Mouse (Mus musculus): ENCODE measurements at regions not wholly inside any gene's neighbourhood (a gene's known extent, or its start where the extent isn't known, plus 50 kb on each side); places are given as distances from the start of the nearest gene placed in this dataset.

DNA sequence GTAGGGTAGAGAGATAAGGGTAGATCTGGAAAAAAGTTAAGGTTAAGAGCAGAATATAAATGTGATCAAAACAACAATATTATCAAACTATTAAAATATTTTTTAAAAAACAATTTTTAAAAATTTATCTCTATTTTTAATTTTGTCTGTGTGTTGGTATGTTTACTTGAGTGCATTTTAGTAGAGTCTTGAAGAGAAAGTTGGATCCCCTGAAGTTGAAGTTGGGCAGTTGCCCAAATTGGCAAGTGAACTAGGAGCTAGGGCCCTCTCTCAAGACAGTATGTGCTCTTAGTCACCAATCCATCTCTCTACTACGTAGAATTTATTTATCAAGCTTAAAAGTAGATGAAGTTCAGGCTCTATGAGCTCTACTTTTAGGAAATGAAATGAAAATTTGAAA lies 59.9 kb downstream of the Adamts1 start:
- DNase-seq: no peak

DNA sequence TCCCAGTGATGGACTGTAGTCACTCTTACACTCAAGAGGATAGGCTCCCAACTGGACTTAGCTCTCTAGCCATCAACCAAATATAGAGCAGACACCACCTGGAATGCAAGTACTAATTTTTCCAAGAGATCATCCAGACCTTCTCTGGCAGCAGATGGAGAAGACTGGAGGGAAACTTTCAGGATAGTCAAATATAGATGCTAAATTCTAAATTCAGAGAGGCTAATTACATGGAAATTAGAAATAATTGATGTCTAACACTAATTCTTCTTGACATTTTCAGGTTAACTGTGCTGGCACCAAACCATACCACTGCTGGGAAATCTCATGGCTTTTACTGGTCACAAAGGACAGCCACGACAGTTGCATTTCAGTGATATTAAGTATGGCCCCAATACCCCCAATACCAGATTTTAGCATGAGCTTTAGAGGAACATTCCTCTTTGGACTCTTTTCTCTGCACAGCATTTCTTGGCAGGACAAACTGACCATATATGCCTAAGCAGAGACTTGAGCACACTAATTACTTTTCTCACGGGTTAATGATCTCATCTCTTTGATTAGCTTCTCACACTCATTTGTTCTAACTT lies 64.2 kb downstream of the Adamts1 start:
- peak; percentile 77 for DNase-seq

DNA sequence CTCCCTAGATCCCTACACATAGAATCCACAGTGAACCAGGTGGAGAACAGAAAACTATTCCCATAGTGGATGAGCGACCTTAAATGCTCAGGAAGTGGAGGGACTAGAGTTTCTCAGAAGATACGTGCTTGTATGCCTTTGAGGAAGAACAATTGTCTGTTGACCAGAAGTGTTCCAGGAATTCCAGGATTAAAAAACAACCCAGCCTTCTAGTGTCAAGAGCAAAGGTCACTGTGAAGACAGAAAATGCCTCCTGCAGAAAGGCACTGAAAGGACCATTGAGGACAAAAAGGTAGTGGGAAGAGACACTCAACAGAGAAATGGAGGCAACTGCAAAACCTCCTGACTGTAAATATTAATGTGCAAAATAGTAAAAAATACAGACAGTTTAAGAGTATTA lies 74.9 kb downstream of the Adamts1 start:
- no peak for DNase-seq

DNA sequence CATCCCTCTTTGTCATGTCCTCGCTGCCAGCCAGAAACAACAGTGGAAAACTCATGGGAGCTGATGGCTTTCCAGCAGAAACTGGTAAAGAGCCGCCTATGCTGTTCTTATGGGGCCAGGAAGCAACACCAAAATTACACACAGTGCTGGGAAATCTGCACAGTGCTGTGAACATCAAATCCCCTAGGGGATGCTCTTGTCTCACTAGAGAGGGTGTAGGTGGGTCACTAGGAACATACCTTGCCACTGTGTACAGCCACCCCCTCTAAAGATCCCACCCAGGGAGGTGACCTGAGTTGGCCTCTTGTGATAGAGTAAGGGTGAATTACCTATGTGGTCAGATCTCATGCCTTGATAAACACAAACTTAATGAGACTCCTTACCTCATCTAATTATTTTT lies 80.9 kb downstream of the Adamts1 start:
- peak; percentile 10 for DNase-seq

DNA sequence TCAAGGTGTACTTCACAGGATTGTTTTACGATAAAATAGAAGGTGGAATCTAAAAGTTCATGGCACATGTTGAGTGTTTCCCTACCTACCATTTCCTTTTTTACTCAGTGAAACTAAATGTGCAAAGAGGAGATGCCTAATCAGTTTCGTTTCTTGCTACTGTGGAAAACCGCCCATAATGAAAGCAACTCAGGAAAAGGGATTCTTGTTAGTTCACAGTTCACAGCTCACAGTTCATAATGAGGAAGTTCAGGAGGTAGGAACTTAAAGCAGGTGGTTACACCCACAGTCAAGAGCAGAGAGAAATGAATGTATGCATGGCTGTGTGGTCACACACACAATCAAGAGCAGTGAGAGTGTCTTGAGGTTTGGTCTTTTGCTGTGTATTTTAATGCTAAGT lies 90.6 kb downstream of the Adamts1 start:
- no peak for DNase-seq

DNA sequence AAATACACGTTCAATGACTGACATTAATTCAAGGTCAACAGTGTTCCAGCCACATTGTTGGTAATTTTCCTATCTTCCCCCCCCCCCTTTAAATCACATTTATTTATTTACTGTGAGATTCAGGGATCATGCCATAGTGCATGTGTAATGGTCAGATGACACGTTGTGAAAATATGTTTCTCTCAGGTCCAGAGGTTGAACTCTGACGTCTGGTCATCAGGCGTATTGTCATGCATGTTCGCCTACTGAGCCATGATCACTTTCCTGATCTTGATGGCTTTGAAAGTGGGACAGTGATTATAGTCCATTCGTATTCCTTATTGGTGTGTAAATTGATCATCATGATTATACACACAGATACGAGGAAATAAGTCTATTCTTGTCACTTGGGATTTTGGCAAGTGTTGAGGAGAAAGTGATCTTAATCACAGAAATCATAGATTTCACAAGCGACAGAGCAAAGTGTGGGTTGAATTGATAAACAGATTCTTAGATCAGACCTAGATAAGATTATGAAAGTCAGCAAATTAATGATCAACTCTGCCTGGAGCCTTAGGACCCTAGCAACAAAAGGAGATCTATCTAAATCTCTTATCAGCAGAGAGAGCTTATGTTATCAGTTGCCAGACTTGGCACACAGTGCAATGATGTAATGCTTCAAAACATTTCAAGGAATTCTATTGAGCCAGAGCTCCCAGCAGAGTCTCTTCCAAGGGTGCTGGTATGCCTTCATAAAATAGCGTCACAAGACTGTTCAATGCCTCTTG lies 98.5 kb downstream of the Adamts1 start:
- DNase-seq: no peak

DNA sequence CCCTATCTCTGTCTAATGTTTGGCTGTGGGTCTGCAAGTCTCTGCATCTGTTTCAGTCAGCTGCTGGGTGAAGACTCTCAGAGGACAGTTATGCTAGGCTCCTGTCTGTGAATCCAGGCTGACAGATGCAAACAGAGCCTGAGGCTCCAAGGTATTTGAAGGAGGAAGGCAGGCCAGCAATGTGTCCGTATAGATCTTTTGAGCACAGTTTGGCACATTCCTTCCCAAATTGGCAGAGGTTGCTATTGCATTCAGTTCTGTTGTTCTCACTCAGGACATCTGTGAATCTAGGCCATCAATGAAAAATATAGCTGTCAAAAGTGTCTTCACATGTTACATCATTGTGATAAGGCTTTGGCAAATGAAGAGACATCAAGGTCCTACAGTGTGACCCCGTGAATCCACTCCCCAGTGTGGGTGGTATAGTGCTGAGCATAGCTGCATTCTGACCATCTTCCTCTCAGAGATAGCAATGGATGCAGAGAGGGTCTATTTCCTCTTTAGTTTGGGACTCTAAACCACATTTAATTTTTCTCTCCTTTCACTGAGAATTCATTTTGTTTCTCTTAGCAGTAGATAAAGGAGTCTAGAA lies 99.9 kb downstream of the Adamts1 start:
- DNase-seq: no peak

DNA sequence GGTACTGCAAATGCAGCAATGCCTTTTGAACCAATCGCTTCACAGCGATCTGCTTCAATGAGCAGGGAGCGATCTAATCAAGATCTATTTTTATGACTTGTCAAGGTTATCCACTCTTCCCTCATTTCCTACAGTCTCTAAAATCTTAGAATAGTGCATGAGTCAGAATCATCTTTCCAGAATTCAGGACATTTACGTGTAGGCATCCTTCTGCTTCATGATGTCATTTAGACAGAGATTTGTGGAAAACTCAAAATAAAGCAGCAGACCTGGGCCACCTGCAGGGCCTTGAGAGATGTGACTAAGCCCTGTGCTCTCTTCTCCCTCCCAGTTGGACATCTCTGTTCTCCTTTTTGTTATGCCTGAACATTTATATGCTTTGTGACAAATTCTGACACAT lies 103.6 kb downstream of the Adamts1 start:
- DNase-seq: no peak

DNA sequence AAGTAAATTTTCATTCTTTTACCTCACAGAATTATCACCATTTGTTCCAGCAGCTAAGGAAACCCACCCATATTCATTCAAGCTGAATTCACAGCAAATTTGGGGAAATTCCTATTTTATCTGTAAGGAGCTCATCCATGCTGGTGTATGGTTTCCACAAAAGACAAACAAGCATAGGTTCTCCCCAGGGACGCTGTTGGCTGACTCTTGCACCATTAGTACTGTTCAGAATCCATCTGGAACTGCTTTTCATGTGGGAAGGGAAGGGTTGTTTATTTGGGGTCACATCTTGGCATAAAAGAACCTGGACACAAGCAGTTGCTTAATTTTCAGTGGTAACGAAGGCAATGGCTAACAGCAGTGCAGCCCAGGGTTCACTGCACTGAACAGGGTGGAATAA lies 120.2 kb downstream of the Adamts1 start:
- no peak for DNase-seq

DNA sequence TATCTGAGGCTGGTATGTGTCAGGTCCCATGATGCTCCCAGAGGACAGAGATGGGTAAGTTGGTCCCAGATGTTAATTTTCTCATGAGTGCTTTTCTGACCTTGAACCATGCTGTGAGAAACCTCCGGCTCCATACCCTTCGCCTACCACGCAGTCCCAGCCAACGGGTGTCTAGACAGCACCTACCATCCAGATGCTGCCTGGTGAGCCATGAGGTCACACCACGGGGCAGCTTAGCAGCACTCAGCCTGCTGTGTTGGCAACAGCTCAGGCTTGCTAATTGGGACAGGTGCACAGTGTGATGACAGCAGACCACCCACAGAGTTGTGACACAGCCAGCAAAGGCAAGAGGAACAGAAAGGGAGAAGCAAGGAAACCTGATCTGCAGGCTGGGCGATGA lies 122.6 kb downstream of the Adamts1 start:
- DNase-seq: peak; percentile 93

DNA sequence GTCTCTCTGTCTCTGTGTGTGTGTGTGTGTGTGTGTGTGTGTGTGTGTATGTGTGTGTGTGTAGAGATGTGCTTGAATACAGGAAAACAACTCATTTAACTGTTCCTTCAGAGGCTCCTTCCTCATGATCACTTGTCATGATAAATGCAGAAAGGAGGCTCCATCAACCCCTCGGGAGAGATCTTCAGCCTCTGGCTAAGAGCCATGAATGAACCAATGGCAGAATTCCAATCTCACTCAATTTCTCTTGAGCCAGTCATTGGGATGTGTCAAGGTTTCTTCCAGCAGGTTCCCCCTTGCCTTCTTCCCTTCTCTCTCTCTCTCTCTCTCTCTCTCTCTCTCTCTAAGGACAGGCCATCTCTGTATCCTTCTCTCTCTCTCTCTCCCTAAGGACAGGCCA lies 124.1 kb downstream of the Adamts1 start:
- no peak for DNase-seq

DNA sequence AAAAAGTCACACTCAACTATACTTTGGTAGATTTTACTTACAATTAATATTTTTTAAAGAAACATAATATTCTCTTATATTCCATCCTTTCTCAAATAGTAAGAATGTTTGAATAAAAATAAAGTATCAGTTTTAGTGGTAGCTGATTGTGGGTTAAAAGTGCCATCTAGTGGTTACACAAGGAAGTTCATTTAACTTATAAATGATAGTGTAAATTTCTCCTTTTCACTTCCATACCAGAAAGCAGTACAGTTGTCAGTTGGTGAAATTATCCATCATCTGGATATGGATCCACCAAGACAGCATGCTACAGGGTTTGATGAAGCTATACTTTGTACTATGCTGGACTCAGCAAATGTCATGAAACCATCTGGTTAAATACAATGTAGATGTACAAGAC lies 124.7 kb downstream of the Adamts1 start:
- peak; percentile 47 for DNase-seq

DNA sequence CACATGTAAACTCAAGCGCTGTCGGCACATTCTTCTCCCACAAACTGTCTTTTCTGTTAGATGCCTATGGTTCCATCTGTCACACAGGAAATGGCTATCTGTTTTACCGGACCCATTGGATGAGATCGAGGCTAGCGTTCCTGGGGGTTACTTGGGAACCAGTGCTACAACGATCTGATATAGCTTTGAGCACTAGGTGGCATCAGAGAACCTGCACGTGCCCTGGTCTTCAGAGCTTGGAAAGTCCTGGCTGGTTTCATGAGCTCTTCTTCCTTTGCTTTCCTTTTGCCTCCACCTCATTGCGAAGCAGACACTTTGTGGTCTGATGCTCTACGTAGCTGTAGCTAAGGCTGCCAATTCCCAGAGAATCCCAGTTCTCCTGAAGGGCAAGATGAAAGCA lies 123.8 kb upstream of the Cyyr1 start:
- DNase-seq: peak; percentile 75

DNA sequence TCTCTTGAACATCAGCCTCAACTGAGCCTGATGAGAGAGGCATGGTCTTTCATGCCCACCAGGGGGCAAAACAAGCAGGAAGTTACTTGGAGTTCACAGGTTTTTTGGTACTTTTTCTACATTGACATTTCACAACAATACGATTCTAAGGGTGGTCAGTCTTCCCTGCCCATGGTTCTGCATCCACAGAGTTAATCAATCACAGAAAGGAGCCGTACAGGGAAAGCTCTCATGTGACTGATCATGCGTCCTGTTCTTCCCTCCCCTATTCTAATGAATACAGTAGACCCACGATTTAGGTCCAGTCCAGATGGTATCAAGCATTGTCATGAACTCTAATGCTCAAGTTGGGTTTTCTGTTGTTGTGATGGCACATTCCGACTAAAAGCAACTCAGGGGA lies 115.6 kb upstream of the Cyyr1 start:
- DNase-seq: no peak

DNA sequence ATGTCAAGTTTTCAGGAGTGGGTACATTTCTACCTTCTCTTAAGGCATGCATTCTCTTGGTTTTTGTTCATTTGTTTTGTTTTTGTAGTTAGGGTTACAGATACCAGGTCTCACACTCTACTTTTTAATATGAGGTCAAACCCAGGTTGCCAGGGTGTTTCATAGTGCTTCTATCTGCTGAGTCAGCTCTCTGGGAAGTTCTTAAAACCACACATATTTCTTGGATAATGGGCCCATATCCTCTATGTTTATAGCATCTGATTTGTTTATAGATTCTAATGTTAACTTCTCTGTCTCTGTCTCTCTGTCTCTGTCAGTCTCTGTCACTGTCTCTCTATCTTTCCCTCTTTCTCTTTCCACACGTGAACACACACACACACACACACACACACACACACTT lies 114.6 kb upstream of the Cyyr1 start:
- DNase-seq: no peak

DNA sequence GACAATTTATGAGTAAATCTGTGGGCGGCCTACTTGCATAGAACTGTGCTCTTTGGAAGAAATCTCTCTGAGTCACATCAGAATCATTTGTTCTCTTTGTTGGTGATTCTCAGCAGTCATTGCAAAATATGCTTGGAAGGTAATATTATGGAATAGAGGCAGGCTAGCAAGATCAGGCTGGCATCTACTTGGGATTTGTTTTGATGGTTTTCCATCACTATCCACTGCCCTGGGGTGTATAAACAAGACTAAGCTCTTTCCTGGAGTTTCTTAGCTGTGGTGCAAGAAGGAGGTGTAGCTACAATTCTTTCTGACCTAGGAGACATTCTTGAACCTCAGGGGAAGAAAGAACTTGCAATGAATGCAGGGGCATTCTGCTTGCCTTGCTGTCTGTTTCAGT lies 96.3 kb upstream of the Cyyr1 start:
- DNase-seq: no peak

DNA sequence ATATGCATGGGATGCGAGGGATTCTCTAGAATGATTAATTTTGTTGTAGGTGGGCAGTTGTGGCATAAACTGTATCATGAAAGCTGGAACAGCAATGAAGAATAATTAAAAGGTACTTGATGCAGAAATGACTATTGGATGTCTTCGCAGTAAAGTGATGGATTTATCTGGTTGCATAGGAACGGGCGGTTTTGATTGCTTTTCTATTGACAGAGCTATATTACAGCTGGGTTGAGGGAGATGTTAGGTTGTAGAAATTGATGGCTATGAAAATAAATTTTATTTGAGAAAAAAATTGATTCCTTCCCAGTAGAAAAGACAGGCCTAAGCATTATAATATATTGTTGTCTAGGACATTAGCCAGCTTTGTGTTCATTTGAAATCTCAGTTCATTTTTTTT lies 87.8 kb upstream of the Cyyr1 start:
- no peak for DNase-seq

DNA sequence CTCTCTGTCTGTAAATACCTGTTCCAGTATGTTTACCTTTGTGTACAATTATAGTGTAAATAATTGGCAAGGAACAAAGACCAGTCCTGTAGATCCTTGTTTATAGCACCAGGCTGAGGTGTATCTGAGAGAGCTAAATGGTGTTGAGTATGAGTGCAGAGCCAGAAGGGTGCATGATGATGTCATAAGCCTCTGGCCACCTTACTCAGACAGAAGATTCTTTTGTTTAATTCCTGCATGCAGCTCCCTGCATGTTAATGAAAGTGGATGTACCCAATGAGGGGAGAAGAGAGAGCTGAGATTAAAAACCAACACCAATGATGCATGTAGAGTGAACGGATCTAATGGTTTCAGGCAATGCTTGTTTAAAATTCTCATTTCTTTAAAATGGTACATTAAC lies 83.9 kb upstream of the Cyyr1 start:
- no peak for DNase-seq

DNA sequence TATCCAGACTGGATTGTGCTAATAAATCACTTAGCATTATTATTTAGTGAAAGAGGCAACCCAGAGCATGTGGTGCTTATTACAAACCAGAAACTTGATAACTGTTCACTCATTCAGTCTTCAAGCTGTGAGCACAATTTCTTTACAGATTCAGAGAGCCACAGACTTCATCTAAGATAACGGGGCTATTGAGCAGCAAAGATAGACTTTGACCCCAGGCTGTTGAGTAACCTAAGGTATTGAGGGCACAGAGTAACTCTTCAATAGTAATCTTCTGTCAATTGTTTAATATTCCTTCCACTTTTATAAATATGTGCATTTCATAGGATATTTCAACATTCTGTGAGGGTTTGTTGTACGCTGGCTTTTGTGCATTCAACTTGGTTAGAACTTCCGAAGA lies 76.5 kb upstream of the Cyyr1 start:
- no peak for DNase-seq

DNA sequence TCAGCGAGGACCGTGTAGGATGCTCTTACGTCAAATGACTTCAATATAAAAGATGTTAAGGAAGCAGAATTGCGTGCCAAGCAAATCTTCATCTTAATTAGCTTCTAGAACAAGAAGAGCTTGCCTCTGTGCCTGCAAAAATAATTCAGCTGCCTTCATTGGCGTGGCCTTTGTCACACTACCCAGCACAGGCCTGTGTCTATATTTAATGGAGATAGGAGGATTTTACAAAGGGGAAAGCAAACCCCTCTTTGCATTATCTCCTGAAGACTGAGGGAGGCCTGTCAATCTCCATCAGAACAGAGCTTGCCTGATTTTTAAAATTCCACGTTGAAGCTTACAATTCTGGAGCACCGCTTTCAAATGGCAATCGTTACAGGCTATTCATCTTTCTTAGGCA lies 71.3 kb upstream of the Cyyr1 start:
- DNase-seq: no peak

DNA sequence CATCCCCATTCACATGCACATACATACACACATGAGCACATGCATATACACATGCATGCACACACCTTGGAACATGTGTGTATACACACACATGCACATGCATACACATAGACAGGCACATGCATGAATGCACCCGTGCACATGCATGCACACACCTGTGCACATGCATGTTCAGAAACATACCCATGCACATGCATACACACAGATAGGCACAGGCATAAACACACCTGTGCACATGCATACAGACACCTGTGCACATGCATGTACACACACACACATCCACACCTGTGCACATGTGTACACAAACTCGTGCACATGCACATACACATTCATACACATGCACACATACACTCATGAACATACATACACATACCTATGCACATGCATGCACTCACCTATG lies 50.9 kb upstream of the Cyyr1 start:
- no peak for DNase-seq
